Mouse (Mus musculus) mammary gland, adult 2 months (tissue): ENCODE data around the gene Zfp46. TPM values are rescaled to one million over a fixed set of nuclear protein-coding genes. Genes with fewer than 3 reads are reported as not detected.

Experiments
- polyA plus RNA-seq: library from polyadenylated mRNA; depleted of rRNA; stranded (reverse); fragments of >200 nt; gene quantifications from 2 replicates; pipeline ENCODE4 v1.2.3, GENCODE M21; 2012; ENCODE audit warnings: low replicate concordance; rRNA removed

Zfp46 gene
- 18.6 and 18.9 TPM in 2 replicates for polyA plus RNA-seq

DNA sequence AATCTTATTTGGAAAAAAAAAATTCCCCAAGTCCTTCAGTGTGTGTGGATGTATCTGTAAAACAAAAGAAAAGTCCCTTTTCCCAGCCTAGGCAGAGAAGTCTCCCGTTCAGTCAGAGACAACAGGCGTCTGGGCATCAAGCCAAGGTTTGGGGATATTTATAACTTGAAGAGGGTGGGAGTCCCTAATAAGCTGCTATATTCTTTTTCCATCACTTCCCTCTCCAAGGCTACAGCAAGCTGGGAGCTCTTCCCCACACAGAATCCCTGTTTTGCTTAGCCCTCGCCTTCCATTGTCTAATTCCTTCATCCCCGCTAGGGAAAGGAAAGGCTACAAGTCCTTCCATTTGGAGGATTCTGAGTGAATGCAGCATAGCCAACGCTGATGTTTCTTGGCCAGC, at the start of gene Zfp46:
TSS of gene Zfp46 (plus strand) at position 229 of the 400 bp plus-strand sequence.

DNA sequence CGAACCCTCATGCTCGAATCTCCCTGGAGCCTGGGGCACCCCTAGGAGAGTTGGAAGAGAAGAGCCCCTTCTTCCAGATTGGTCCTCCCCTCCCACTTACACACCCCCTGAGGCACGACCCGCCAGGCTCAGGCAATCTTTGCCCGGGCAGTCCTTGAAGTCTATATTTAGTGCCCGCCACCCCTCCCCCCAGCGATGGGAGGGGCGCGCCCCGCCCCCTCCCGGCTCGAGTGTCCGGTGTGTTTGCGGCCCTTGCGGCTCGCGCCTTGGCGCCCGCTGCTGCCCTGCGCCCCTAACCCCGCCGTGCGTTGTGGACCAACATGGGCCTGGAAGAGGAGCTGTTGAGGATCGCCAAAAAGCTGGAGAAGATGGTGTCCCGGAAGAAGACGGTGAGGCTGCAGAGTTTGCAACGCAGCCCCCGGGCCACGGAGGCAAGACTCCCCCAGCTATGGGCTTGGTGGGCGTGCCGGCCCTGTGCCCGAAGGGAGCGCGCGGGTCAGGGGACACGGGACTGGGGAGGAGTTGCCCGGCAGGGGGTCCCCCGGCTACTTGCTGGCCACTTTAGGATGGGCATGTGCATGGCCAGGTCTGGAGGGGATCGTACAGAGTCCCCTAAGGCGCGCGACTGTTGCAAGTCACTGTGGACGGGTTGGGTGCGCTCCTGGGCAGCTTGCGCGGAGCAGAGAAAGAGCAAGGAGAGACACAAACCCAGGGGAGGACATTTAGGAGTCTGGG, 36.6 kb upstream of the Zfp46 start, which contains the start of gene Tcea3:
TSS of gene Tcea3 (plus strand) at position 1 of the 735 bp plus-strand sequence.

DNA sequence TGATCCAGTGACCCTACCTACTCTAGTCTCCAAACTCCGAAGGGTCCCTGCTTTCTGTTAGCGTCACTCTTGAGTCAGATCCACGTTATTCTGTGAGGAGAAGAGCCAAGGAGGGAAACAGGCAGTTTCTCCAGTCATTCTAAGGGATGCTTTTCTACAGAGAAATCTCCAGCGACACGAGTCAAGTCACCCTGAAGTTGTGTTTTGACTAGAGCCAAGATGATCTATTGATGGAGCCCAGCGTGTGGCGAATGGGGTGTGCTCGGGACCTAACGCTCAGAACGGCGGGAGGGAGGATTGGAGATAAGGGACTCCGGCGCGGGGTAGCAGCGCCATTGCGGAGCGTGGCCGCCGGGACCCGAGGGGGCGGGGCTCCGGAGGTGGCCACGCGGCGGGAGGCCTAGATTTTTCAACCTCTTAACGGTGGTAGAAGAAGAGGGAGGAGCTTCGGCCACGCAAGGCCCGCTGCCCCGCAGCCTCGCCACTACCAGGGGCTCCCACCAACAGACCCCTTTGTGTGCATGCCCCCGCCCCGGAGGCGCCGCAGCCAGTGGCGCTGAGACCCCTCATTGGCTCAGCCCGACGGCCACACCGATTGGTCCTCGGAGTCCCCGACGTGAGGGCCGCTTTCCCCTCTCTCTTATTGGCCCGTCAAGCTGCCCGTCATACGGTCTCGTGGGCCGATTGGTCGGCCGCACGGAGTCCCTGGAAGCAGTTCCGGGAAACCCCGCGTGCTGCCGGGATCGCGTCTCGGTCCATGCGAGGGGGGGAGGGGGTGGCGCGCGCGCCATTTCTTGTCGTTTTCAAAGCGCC, 26.0 kb downstream of the Zfp46 start, which contains the start of gene Hnrnpr:
TSS of gene Hnrnpr (plus strand) at position 714 of the 813 bp plus-strand sequence.

Other genes starting within 250 kb of the Zfp46 start
- 201 and 254 TPM in 2 replicates for gene Rpl11, start 231.3 kb upstream of the Zfp46 start, polyA plus RNA-seq
- gene Id3, start 141.2 kb upstream of the Zfp46 start, polyA plus RNA-seq: 283 and 490 TPM in 2 replicates
- gene E2f2, start 112.3 kb upstream of the Zfp46 start, polyA plus RNA-seq: 5.0 and 8.3 TPM in 2 replicates
- gene Asap3, start 78.3 kb upstream of the Zfp46 start, polyA plus RNA-seq: 12.7 and 13.6 TPM in 2 replicates
- 1.9 and 17.1 TPM in 2 replicates for gene Tcea3, start 37.0 kb upstream of the Zfp46 start, polyA plus RNA-seq
- 5.4 and 8.9 TPM in 2 replicates for gene Hnrnpr, start 26.3 kb downstream of the Zfp46 start, polyA plus RNA-seq
- gene Htr1d, start 138.8 kb downstream of the Zfp46 start, polyA plus RNA-seq: 1.2 and 1.7 TPM in 2 replicates
- gene 6030445D17Rik, start 177.6 kb downstream of the Zfp46 start, polyA plus RNA-seq: 0.37 and 0.70 TPM in 2 replicates
- 7.8 and 18.5 TPM in 2 replicates for gene Luzp1, start 185.1 kb downstream of the Zfp46 start, polyA plus RNA-seq